Mouse (Mus musculus) hindbrain, embryonic 14.5 days (tissue): ENCODE measurements at regions not wholly inside any gene's neighbourhood (a gene's known extent, or its start where the extent isn't known, plus 50 kb on each side); places are given as distances from the start of the nearest gene placed in this dataset.

Experiments
- ATAC-seq: fragments of 200-750 bp; cut with Nextera tagmentation; 2 replicates; pipeline ENCODE4 v1.8.0; 2017; ENCODE audit warnings: moderate number of reproducible peaks, mild to moderate bottlenecking, moderate TSS enrichment, moderate library complexity; ENCODE audit not compliant: low FRiP score
- DNase-seq: peaks from one replicate; pipeline ENCODE4 v3.0.0-alpha.2; 2015; ENCODE audit warnings: low spot score
- H3K27ac ChIP-seq: fragments of 300-500 bp; sonication (generic); 2 replicates; pipeline ENCODE4 v1.5.1; 2014; ENCODE audit warnings: mild to moderate bottlenecking, moderate library complexity
- H3K27me3 ChIP-seq: fragments of 300-500 bp; sonication (generic); 2 replicates; pipeline ENCODE4 v1.6.1; 2014; ENCODE audit warnings: mild to moderate bottlenecking, low read length, mixed read lengths; ENCODE audit not compliant: control insufficient read depth, insufficient read depth
- H3K36me3 ChIP-seq: fragments of 300-500 bp; sonication (generic); replicated peaks from 2 replicates; pipeline ENCODE4 v1.6.1; 2014; ENCODE audit not compliant: control insufficient read depth, insufficient read depth
- H3K4me1 ChIP-seq: fragments of 300-500 bp; sonication (generic); replicated peaks from 2 replicates; pipeline ENCODE4 v1.6.1; 2014; ENCODE audit warnings: antibody characterized with exemption, low read length, mixed read lengths; ENCODE audit not compliant: control insufficient read depth, insufficient read depth
- H3K4me2 ChIP-seq: fragments of 300-500 bp; sonication (generic); replicated peaks from 2 replicates; pipeline ENCODE4 v1.6.1; 2014; ENCODE audit warnings: mild to moderate bottlenecking, moderate library complexity
- H3K4me3 ChIP-seq: fragments of 300-500 bp; sonication (generic); replicated peaks from 2 replicates; pipeline ENCODE4 v1.5.1; 2014; ENCODE audit warnings: mild to moderate bottlenecking, low read length
- H3K9ac ChIP-seq: fragments of 300-500 bp; sonication (generic); 2 replicates; pipeline ENCODE4 v1.6.1; 2014
- H3K9me3 ChIP-seq: fragments of 300-500 bp; sonication (generic); 2 replicates; pipeline ENCODE4 v1.6.1; 2016; ENCODE audit warnings: low read length; ENCODE audit not compliant: control insufficient read depth
- WGBS: fragments of 180-500 bp; shearing (Covaris S2); extraction: QIAGEN DNeasy Blood & Tissue Kit; methylation state at CpG from one replicate; pipeline ENCODE4 v1.1.7; 2014; 5-methylcytosine and 5-hydroxymethylcytosine counted together

DNA sequence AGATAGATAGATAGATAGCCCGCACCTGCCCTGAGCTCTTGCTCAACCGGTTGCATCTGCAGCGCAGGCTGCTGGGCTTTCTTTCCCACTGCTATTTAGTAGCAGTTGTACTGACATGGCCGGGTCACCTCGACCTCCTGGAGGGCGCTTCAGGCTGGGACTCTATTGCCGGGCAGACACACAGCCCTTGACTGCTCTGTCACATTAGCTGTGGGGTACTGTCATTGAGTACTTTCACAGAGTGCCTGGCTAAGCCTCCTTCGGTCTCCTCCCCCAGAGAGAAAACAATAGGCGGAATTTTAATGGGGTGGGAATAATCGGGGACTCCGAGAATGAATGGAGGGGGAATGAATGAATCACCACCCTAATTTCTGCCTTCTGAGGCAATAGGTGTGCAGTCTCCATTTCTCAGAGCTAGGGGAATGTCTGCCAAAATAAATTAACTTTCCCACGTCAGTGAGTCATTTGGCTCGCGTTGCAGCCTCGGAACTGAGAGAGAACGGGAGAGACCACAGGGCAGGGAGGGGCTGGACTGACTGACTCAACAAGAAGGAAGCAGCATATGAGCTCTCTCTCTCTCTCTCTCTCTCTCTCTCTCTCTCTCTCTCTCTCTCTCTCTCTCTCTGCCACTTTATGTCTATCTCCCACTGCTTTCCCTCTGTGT is 101.6 kb upstream of the Med13l start:
- Histone ChIP-seq H3K9me3 (no peaks in the 10 kb centered on the region), H3K4me1 (peaks cover 4% of the 10 kb centered on the region; the same call in 1 of the 2 replicates), H3K27me3 (no peaks in the 10 kb centered on the region), H3K4me2 (peak overlapping the region; percentile 49), H3K27ac (no peak overlapping the region), H3K9ac (no peak overlapping the region), H3K36me3 (no peaks in the 10 kb centered on the region), H3K4me3 (peak overlapping the region; percentile 17)
- WGBS: 2% methylated on average over 16 of the region's 16 CpGs
- peak; percentile 70 for DNase-seq
- peak; percentile 57; the same call in 1 of the 2 replicates for ATAC-seq

DNA sequence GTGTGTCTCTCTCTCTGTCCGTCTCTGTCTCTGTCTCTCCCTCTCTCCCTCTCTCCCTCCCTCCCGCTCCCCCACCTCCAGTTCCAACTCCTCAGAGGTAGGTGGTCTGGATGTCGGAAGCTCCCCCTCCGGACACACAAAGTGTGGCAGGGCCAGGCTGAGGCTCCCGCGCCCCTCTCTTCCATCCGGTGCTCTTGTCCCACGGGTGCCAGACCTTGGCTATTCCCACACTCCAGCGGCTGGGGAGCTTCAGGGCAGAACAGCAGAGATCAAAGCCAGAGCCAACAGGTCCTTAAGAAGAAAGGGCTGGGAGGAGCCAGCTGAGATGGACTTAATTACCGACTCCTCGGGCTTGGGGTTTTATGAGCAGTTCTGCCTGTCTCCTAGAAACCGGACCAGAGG is 101.1 kb upstream of the Med13l start:
- no peaks in the 10 kb centered on the region for H3K36me3 ChIP-seq
- H3K9me3 ChIP-seq: no peaks in the 10 kb centered on the region
- peak overlapping the region; percentile 17 for H3K4me3 ChIP-seq
- H3K4me2 ChIP-seq: peak overlapping the region; percentile 49
- no peak overlapping the region for H3K27ac ChIP-seq
- no peaks in the 10 kb centered on the region for H3K27me3 ChIP-seq
- WGBS: 2% methylated on average over 11 of the region's 12 CpGs
- DNase-seq (peak; percentile 38), ATAC-seq (peak; percentile 53; the same call in 1 of the 2 replicates)
- H3K4me1 ChIP-seq: peaks cover 4% of the 10 kb centered on the region; the same call in 1 of the 2 replicates
- no peak overlapping the region for H3K9ac ChIP-seq

DNA sequence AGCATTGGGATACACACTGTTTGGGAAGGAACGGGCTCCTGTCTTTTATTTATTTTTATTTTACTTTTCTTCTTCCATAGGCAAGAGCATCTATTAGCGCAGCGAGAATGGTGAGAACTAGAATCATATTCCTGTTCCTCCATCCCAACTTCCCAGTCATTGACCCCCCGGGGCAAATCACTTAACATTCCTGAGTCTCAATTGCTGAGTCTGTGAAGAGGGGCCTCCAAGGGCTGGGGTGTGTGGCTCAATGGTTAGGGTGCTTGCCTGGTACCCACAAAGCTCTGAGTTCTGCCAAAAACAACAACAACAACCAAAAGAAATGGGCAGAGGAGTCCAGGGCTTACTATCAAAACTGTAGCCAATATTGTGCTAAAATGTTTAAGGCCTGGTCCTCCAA is 98.5 kb upstream of the Med13l start:
- no peak overlapping the region for H3K4me2 ChIP-seq
- no peak for ATAC-seq
- H3K9ac ChIP-seq: no peak overlapping the region
- DNase-seq: no peak
- H3K4me3 ChIP-seq: no peak overlapping the region
- H3K27ac ChIP-seq: no peak overlapping the region
- no peaks in the 10 kb centered on the region for H3K36me3 ChIP-seq
- 73% methylated on average over 4 of the region's 4 CpGs for WGBS
- H3K4me1 ChIP-seq: peaks cover 16% of the 10 kb centered on the region
- H3K27me3 ChIP-seq: no peaks in the 10 kb centered on the region
- H3K9me3 ChIP-seq: no peaks in the 10 kb centered on the region

DNA sequence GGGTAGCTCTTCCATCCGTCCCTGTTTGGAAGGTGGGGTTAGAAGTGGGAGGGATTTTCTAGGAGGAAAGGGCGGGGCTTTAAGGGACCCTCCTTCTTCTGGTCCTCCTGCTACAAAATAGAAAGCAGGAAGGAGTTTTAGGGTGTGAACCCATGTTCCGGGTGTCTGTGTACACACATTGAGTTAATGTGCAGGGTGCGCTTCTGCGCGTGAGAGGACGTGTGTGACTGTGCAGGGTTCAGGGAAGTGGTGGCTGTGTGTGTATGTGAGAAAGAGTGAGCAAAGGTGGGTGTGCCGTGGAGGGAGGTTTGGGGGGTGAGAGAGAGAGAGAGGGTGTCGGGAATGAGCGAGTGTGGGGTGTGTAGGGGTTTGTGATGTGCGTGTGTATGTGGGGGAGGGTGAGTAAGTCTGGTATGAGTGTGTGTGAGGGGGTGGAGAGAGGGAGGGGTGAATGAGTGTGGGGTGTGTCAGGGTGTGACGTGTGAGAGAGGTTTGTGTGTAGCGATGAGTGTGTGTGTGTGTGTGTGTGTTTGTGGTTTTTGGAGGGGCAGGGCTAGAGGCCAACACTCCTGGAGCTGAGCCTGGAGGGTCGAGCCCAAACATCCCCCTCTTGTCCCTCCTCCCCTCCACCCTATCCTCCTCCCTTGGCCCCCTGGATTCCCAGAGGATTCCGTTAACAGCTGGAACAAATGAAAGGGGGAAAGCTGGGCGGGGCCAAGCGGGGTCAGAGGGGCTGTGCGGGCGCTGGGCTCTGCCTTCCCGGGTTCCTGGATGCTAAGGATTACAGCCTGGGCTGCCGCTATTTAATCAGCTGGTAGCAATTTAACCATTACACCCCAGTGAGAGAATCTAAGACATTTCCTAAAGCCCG is 95.3 kb upstream of the Med13l start:
- no peaks in the 10 kb centered on the region for H3K27me3 ChIP-seq
- peak overlapping the region; percentile 40 for H3K4me2 ChIP-seq
- DNase-seq (peak; percentile 41), ATAC-seq (no peak; the same call in 1 of the 2 replicates)
- 7% methylated on average over 22 of the region's 22 CpGs for WGBS
- H3K4me3 ChIP-seq: no peak overlapping the region
- peak overlapping the region; percentile 38; the same call in 1 of the 2 replicates for H3K9ac ChIP-seq
- no peaks in the 10 kb centered on the region for H3K36me3 ChIP-seq
- no peaks in the 10 kb centered on the region for H3K9me3 ChIP-seq
- H3K4me1 ChIP-seq: peaks cover 12% of the 10 kb centered on the region
- H3K27ac ChIP-seq: no peak overlapping the region

DNA sequence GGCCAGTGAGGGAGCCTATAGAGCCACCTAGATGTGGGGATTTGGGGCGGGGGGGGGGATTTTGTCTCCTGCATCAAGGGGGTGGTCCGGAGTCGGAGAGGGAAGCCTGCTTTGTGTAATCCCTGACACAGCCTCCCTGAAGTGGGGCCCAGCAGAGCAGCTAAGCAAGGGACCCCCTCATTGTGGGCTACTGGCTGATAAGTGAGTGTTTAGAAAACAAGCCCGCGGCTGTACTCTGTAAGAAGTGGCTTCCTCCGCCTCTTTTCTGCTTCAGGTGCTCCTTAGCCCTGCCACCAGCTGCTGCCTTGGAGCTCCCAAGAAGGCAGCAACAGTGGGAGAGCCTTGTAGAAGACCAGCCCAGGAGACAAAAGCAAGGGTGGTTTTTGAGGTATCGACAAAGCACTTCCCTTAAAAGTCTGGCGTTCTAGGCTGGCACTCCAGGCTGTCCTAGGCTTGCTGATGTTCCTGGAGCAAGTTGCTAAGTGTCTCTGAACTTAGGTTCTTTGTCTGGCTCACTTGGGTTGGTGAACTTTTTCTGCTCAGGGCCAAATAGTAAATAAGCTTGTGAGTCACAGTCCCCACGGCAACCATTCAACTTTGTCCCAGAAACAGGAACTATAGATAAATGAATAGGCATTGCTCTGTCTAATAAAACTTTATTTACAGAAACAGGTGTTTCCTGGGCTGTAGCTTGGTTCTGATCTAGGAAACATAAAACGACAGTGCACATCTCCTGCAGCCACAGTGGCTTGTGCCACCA is 94.3 kb upstream of the Med13l start:
- Histone ChIP-seq H3K4me2 (peak overlapping the region; percentile 40), H3K27me3 (no peaks in the 10 kb centered on the region), H3K9ac (peak overlapping the region; percentile 38; the same call in 1 of the 2 replicates), H3K36me3 (no peaks in the 10 kb centered on the region), H3K4me1 (peaks cover 12% of the 10 kb centered on the region), H3K9me3 (no peaks in the 10 kb centered on the region), H3K4me3 (no peak overlapping the region), H3K27ac (no peak overlapping the region)
- DNase-seq (no peak), ATAC-seq (no peak)
- 20% methylated on average over 10 of the region's 10 CpGs for WGBS

- no peak for DNase-seq
- Histone ChIP-seq H3K4me1 (peaks cover 18% of the 10 kb centered on the region), H3K4me3 (no peak overlapping the region), H3K9me3 (no peaks in the 10 kb centered on the region), H3K4me2 (no peak overlapping the region), H3K9ac (no peak overlapping the region), H3K27me3 (no peaks in the 10 kb centered on the region), H3K36me3 (no peaks in the 10 kb centered on the region), H3K27ac (no peak overlapping the region)
- 67% methylated on average over 4 of the region's 4 CpGs for WGBS
- no peak for ATAC-seq
These were observed 91.7 kb upstream of the Med13l start for GRCm38 (mm10) chr5:118468739-118469138.

GRCm38 (mm10) chr5:118471569-118471968 is 88.9 kb upstream of the Med13l start:
- H3K4me3 ChIP-seq: no peak overlapping the region
- H3K9me3 ChIP-seq: no peaks in the 10 kb centered on the region
- no peak overlapping the region for H3K4me2 ChIP-seq
- H3K9ac ChIP-seq: no peak overlapping the region
- no peaks in the 10 kb centered on the region for H3K27me3 ChIP-seq
- WGBS: 63% methylated on average over 5 of the region's 5 CpGs
- no peaks in the 10 kb centered on the region for H3K36me3 ChIP-seq
- ATAC-seq: no peak
- H3K27ac ChIP-seq: no peak overlapping the region
- no peak for DNase-seq
- H3K4me1 ChIP-seq: peaks cover 7% of the 10 kb centered on the region; the same call in 1 of the 2 replicates

GRCm38 (mm10) chr5:118472291-118472690 is 88.2 kb upstream of the Med13l start:
- H3K27me3 ChIP-seq: no peaks in the 10 kb centered on the region
- peaks cover 7% of the 10 kb centered on the region; the same call in 1 of the 2 replicates for H3K4me1 ChIP-seq
- WGBS: 90% methylated on average over 10 of the region's 10 CpGs
- H3K9me3 ChIP-seq: no peaks in the 10 kb centered on the region
- H3K27ac ChIP-seq: no peak overlapping the region
- H3K9ac ChIP-seq: no peak overlapping the region
- no peak for DNase-seq
- no peaks in the 10 kb centered on the region for H3K36me3 ChIP-seq
- no peak overlapping the region for H3K4me3 ChIP-seq
- no peak for ATAC-seq
- no peak overlapping the region for H3K4me2 ChIP-seq
